Mouse (Mus musculus) heart, adult 10 weeks (tissue): ENCODE results near the gene Vps9d1. TPM values are rescaled to one million over a fixed set of nuclear protein-coding genes. Genes with fewer than 3 reads are reported as not detected.

Experiments
- polyA plus RNA-seq: library from polyadenylated mRNA; stranded (reverse); fragments of 350-450 nt; fragmentation: Illumina TruSeq; extraction: RNeasy Lipid Tissue Mini Kit (QIAGEN cat#74804); gene quantifications from one replicate; pipeline ENCODE4 v1.2.3, GENCODE M21; 2014; ENCODE audit warnings: low read depth, low replicate concordance

Gene Vps9d1
- 19.4 TPM for polyA plus RNA-seq

GRCm38 (mm10) chr8:123254099-123254885 is at the start of gene Vps9d1, which contains the start of gene Zfp276:
Gene Vps9d1, minus strand, starts transcription at chr8:123254348.
Gene Zfp276, plus strand, starts transcription at chr8:123254195.

GRCm38 (mm10) chr8:123235520-123236497 is 18.3 kb downstream of the Vps9d1 start, which contains the start of gene Spata2l:
Gene Spata2l, minus strand, starts transcription at chr8:123236233.

GRCm38 (mm10) chr8:123224278-123225266 is 29.6 kb downstream of the Vps9d1 start, which contains the start of gene Cdk10:
Gene Cdk10, plus strand, starts transcription at chr8:123224842.

GRCm38 (mm10) chr8:123212321-123213117 is 41.6 kb downstream of the Vps9d1 start, which contains the start of the genes Chmp1a and Spata33:
Gene Chmp1a, minus strand, starts transcription at chr8:123212763.
Gene Spata33, plus strand, starts transcription at chr8:123212832.

Other genes starting within 250 kb of the Vps9d1 start
- gene Ankrd11, start 212.1 kb downstream of the Vps9d1 start, polyA plus RNA-seq, result 61.7 TPM
- 107 TPM for gene Spg7, start 191.4 kb downstream of the Vps9d1 start, polyA plus RNA-seq
- 652 TPM for gene Rpl13, start 152.0 kb downstream of the Vps9d1 start, polyA plus RNA-seq
- gene Cpne7, start 137.0 kb downstream of the Vps9d1 start, polyA plus RNA-seq, result 0.76 TPM
- 0.10 TPM for gene Sult5a1, start 96.0 kb downstream of the Vps9d1 start, polyA plus RNA-seq
- gene Dpep1, start 68.1 kb downstream of the Vps9d1 start, polyA plus RNA-seq, result 50.5 TPM
- gene Chmp1a, start 41.6 kb downstream of the Vps9d1 start, polyA plus RNA-seq, result 67.3 TPM
- gene Spata33, start 41.5 kb downstream of the Vps9d1 start, polyA plus RNA-seq, result 30.4 TPM
- gene Cdk10, start 29.5 kb downstream of the Vps9d1 start, polyA plus RNA-seq, result 32.9 TPM
- gene Spata2l, start 18.1 kb downstream of the Vps9d1 start, polyA plus RNA-seq, result 4.2 TPM
- 15.2 TPM for gene Zfp276, start 153 bp downstream of the Vps9d1 start, polyA plus RNA-seq
- gene Fanca, start 64.2 kb upstream of the Vps9d1 start, polyA plus RNA-seq, result 3.1 TPM
- not detected for gene Spire2, start 78.4 kb upstream of the Vps9d1 start, polyA plus RNA-seq
- 164 TPM for gene Tcf25, start 119.4 kb upstream of the Vps9d1 start, polyA plus RNA-seq
- not detected for gene Mc1r, start 152.8 kb upstream of the Vps9d1 start, polyA plus RNA-seq
- gene Tubb3, start 157.1 kb upstream of the Vps9d1 start, polyA plus RNA-seq, result 1.1 TPM
- gene Def8, start 169.2 kb upstream of the Vps9d1 start, polyA plus RNA-seq, result 50.7 TPM
- gene Afg3l1, start 223.6 kb upstream of the Vps9d1 start, polyA plus RNA-seq, result 36.9 TPM